Mouse (Mus musculus) brown adipose tissue, adult 24 weeks (tissue): ENCODE results near the gene Efcab9. TPM values are rescaled to one million over a fixed set of nuclear protein-coding genes. Genes with fewer than 3 reads are reported as not detected.

Source experiments
- H3K27ac ChIP-seq: fragments of 200-500 bp; replicated peaks from 2 replicates; pipeline ENCODE4 v1.5.1; 2012; ENCODE audit warnings: low read depth, mild to moderate bottlenecking, low read length
- H3K4me1 ChIP-seq: fragments of 200-500 bp; 2 replicates; pipeline ENCODE4 v1.6.1; 2012; ENCODE audit warnings: low read length, mixed read lengths; ENCODE audit not compliant: control insufficient read depth, insufficient read depth, insufficient read length
- H3K4me3 ChIP-seq: fragments of 200-500 bp; 2 replicates; pipeline ENCODE4 v1.5.1; 2012; ENCODE audit warnings: low read depth, mild to moderate bottlenecking, low read length, moderate library complexity; ENCODE audit not compliant: insufficient read depth
- polyA plus RNA-seq: library from polyadenylated mRNA; stranded (reverse); fragments of >200 nt; gene quantifications from 2 replicates; pipeline ENCODE4 v1.2.4, GENCODE M21; 2012; ENCODE audit not compliant: missing spikeins, insufficient read depth, insufficient read length

Gene Efcab9
- polyA plus RNA-seq, 1 experiment = not detected

GRCm38 (mm10) chr11:32550102-32550501 lies 18.2 kb upstream of the Efcab9 start:
- peaks cover 76% of the 10 kb centered on the region for H3K4me1 ChIP-seq
- H3K27ac ChIP-seq = peak overlapping the region; percentile 80
- H3K4me3 ChIP-seq = no peak overlapping the region

GRCm38 (mm10) chr11:32549236-32549635 lies 17.4 kb upstream of the Efcab9 start:
- H3K4me3 ChIP-seq = no peak overlapping the region
- H3K4me1 ChIP-seq = peaks cover 68% of the 10 kb centered on the region
- peak overlapping the region; percentile 57 for H3K27ac ChIP-seq

- H3K27ac ChIP-seq = peak overlapping the region; percentile 38; the same call in 1 of the 2 replicates
- peaks cover 60% of the 10 kb centered on the region for H3K4me1 ChIP-seq
- no peak overlapping the region for H3K4me3 ChIP-seq
Measured at GRCm38 (mm10) chr11:32548240-32548639, 16.4 kb upstream of the Efcab9 start.

- Histone ChIP-seq H3K4me1 (peaks cover 59% of the 10 kb centered on the region), H3K27ac (peak overlapping the region; percentile 38), H3K4me3 (no peak overlapping the region)
Measured at GRCm38 (mm10) chr11:32547391-32547947, 15.6 kb upstream of the Efcab9 start.

GRCm38 (mm10) chr11:32546483-32546882 lies 14.6 kb upstream of the Efcab9 start:
- Histone ChIP-seq H3K27ac (peak overlapping the region; percentile 1; the same call in 1 of the 2 replicates), H3K4me3 (no peak overlapping the region), H3K4me1 (peaks cover 57% of the 10 kb centered on the region)

GRCm38 (mm10) chr11:32545605-32546004 lies 13.7 kb upstream of the Efcab9 start:
- H3K27ac ChIP-seq = no peak overlapping the region
- no peak overlapping the region for H3K4me3 ChIP-seq
- H3K4me1 ChIP-seq = peaks cover 54% of the 10 kb centered on the region

GRCm38 (mm10) chr11:32544497-32544896 lies 12.6 kb upstream of the Efcab9 start:
- no peak overlapping the region for H3K4me3 ChIP-seq
- H3K27ac ChIP-seq = no peak overlapping the region
- H3K4me1 ChIP-seq = peaks cover 55% of the 10 kb centered on the region

GRCm38 (mm10) chr11:32544041-32544440 lies 12.2 kb upstream of the Efcab9 start:
- no peak overlapping the region for H3K4me3 ChIP-seq
- no peak overlapping the region for H3K27ac ChIP-seq
- peaks cover 54% of the 10 kb centered on the region for H3K4me1 ChIP-seq

GRCm38 (mm10) chr11:32542687-32543411 lies 11.0 kb upstream of the Efcab9 start:
- Histone ChIP-seq H3K4me1 (peaks cover 60% of the 10 kb centered on the region), H3K4me3 (no peak overlapping the region), H3K27ac (peak overlapping the region; percentile 69)

- peak overlapping the region; percentile 69 for H3K27ac ChIP-seq
- peaks cover 54% of the 10 kb centered on the region for H3K4me1 ChIP-seq
- no peak overlapping the region for H3K4me3 ChIP-seq
Measured at GRCm38 (mm10) chr11:32542181-32542580, 10.3 kb upstream of the Efcab9 start.

GRCm38 (mm10) chr11:32540463-32540862 lies 8.6 kb upstream of the Efcab9 start:
- Histone ChIP-seq H3K4me1 (peaks cover 54% of the 10 kb centered on the region), H3K4me3 (no peak overlapping the region), H3K27ac (0 out of 2 replicates have a peak overlapping the region, but pooled peaks have one; percentile 5)

- no peak overlapping the region for H3K27ac ChIP-seq
- peaks cover 57% of the 10 kb centered on the region for H3K4me1 ChIP-seq
- no peak overlapping the region for H3K4me3 ChIP-seq
Measured at GRCm38 (mm10) chr11:32539717-32540116, 7.8 kb upstream of the Efcab9 start.

GRCm38 (mm10) chr11:32538846-32539245 lies 7.0 kb upstream of the Efcab9 start:
- Histone ChIP-seq H3K4me1 (peaks cover 59% of the 10 kb centered on the region), H3K27ac (peak overlapping the region; percentile 76), H3K4me3 (no peak overlapping the region)

- Histone ChIP-seq H3K4me1 (peaks cover 58% of the 10 kb centered on the region), H3K27ac (peak overlapping the region; percentile 76), H3K4me3 (no peak overlapping the region)
Measured at GRCm38 (mm10) chr11:32538435-32538834, 6.6 kb upstream of the Efcab9 start.

- H3K27ac ChIP-seq = no peak overlapping the region; the same call in 1 of the 2 replicates
Measured at GRCm38 (mm10) chr11:32536954-32537353, 5.1 kb upstream of the Efcab9 start.

GRCm38 (mm10) chr11:32535646-32536045 lies 3.8 kb upstream of the Efcab9 start:
- Histone ChIP-seq H3K27ac (no peak overlapping the region), H3K4me1 (peaks cover 38% of the 10 kb centered on the region), H3K4me3 (no peak overlapping the region)

More at GRCm38 (mm10) chr11:32536954-32537353, 5.1 kb upstream of the Efcab9 start:
- peaks cover 45% of the 10 kb centered on the region for H3K4me1 ChIP-seq
- H3K4me3 ChIP-seq = no peak overlapping the region
